In genomic region chr16:17530640-17531288, GRCm38 (mm10) we compare ENCODE assay signal across 8 mouse cellular contexts. TPM values are rescaled to one million over a fixed set of nuclear protein-coding genes. Genes with fewer than 3 reads are reported as not detected.
DNase-seq lines count a peak whose midpoint lies in the region; ATAC-seq and TF ChIP-seq lines count a peak whose summit lies in the region.

Gene Thap7 (minus strand): TSS chr16:17531136.

- TF ChIP-seq CTCF in bone marrow macrophage, adult 2 months (IDR thresholded peaks at IDR 0.05; ENCODE audit: low read depth, low read length), result no peak
- TF ChIP-seq CTCF in embryonic fibroblast, embryonic 13.5 days (IDR thresholded peaks at IDR 0.05; ENCODE audit: borderline replicate concordance, insufficient read depth, low read length), result no peak

- H3K4me1 ChIP-seq in bone marrow macrophage, adult 2 months (ENCODE audit: control insufficient read depth, insufficient read depth, low read length), result peaks cover 5% of the 10 kb centered on the region; the same call in 1 of the 2 replicates
- peaks cover 4% of the 10 kb centered on the region; the same call in 1 of the 2 replicates for H3K4me1 ChIP-seq in embryonic fibroblast, embryonic 13.5 days (ENCODE audit: control insufficient read depth, insufficient read depth, low read length)
- peaks cover 26% of the 10 kb centered on the region for H3K4me1 ChIP-seq in heart, embryonic 10.5 days
- peaks cover 25% of the 10 kb centered on the region for H3K4me1 ChIP-seq in kidney, embryonic 15.5 days

- H3K36me3 ChIP-seq in heart, embryonic 10.5 days, result peaks cover 33% of the 10 kb centered on the region
- peaks cover 39% of the 10 kb centered on the region for H3K36me3 ChIP-seq in kidney, embryonic 15.5 days

- H3K9me3 ChIP-seq in heart, embryonic 10.5 days, result no peaks in the 10 kb centered on the region
- no peaks in the 10 kb centered on the region for H3K9me3 ChIP-seq in kidney, embryonic 15.5 days (replicated peaks)

- peak within 1 kb of the TSS; percentile 79 for H3K27ac ChIP-seq in bone marrow macrophage, adult 2 months (ENCODE audit: insufficient read depth, low read depth, low read length)
- peak within 1 kb of the TSS; percentile 87 for H3K27ac ChIP-seq in embryonic fibroblast, embryonic 13.5 days (ENCODE audit: insufficient read depth, low read length)
- peak within 1 kb of the TSS; percentile 94 for H3K27ac ChIP-seq in heart, embryonic 10.5 days
- H3K27ac ChIP-seq in kidney, embryonic 15.5 days, result peak within 1 kb of the TSS; percentile 98

- peak within 1 kb of the TSS; percentile 79 for H3K4me2 ChIP-seq in kidney, embryonic 15.5 days

- ATAC-seq in kidney, embryonic 15.5 days (replicated peaks; ENCODE audit: low FRiP score), result peak; percentile 97
- ATAC-seq in monocyte, adult 5-6 weeks (replicated peaks; ENCODE audit: insufficient number of reproducible peaks, low FRiP score, low TSS enrichment, poor library complexity, severe bottlenecking), result peak; percentile 92

- no peaks in the 10 kb centered on the region for H3K27me3 ChIP-seq in heart, embryonic 10.5 days (ENCODE audit: insufficient read depth, poor library complexity, severe bottlenecking)
- no peaks in the 10 kb centered on the region for H3K27me3 ChIP-seq in kidney, embryonic 15.5 days

- no peak for TF ChIP-seq POLR2A in bone marrow macrophage, adult 2 months (IDR thresholded peaks at IDR 0.05; ENCODE audit: borderline replicate concordance, low read depth, low read length)
- peak; percentile 87 for TF ChIP-seq POLR2A in embryonic fibroblast, embryonic 13.5 days (IDR thresholded peaks at IDR 0.05; ENCODE audit: low read depth, low read length)

- H3K9ac ChIP-seq in kidney, embryonic 15.5 days, result peak within 1 kb of the TSS; percentile 78

- peak; percentile 98 for DNase-seq in A20 (ENCODE audit: low read depth, low spot score)
- peak; percentile 98 for DNase-seq in heart, embryonic 10.5 days (ENCODE audit: low spot score)
- peak; percentile 98 for DNase-seq in liver
- peak; percentile 96 to 98 for DNase-seq in spleen, postnatal 4 days (ENCODE audit: low spot score in 2 of 2)

- H3K4me3 ChIP-seq in bone marrow macrophage, adult 2 months (ENCODE audit: insufficient read depth, low read length), result peak within 1 kb of the TSS; percentile 94
- H3K4me3 ChIP-seq in embryonic fibroblast, embryonic 13.5 days (ENCODE audit: insufficient read depth, low read length), result peak within 1 kb of the TSS; percentile 78
- H3K4me3 ChIP-seq in heart, embryonic 10.5 days, result peak within 1 kb of the TSS; percentile 83
- peak within 1 kb of the TSS; percentile 79 for H3K4me3 ChIP-seq in kidney, embryonic 15.5 days (replicated peaks)

- under 1% methylated on average over 67 of the region's 67 CpGs for WGBS in heart, embryonic 10.5 days
- under 1% methylated on average over 67 of the region's 67 CpGs for WGBS in kidney, embryonic 15.5 days

RNA-seq across cellular contexts. Expression of gene Thap7, which starts in this region (rescaled TPM):
- polyA plus RNA-seq in bone marrow macrophage, adult 2 months (2012; ENCODE audit: insufficient read depth, insufficient read length, missing spikeins), result 23.2 and 25.5 TPM in 2 replicates
- polyA plus RNA-seq in embryonic fibroblast, embryonic 13.5 days (2011; ENCODE audit: insufficient read length, low read depth, missing spikeins), result 23.8 and 27.0 TPM in 2 replicates
- 40.8 and 48.4 TPM in 2 replicates for polyA plus RNA-seq in heart, embryonic 10.5 days (2016; fragmentation: Nextera tagmentation; extraction: Ambion mirVana)
- 51.9 and 55.2 TPM in 2 replicates for polyA plus RNA-seq in kidney, embryonic 15.5 days (2015; fragmentation: Nextera tagmentation; extraction: Ambion mirVana)
- total RNA-seq in monocyte, adult 5-6 weeks (2017), result 9.9 to 29.7 TPM (median 10.0 TPM) in 3 replicates

Comparison
In these comparisons a context has a peak if more than half of its experiments do, and no peak if none do; other contexts are left out.
1. Peak in every context shown above with its lines: DNase-seq, ATAC-seq, H3K4me3 ChIP-seq and H3K27ac ChIP-seq.